Mouse (Mus musculus) kidney, embryonic 16.5 days (tissue): ENCODE data around the gene Pip4k2c. TPM values are rescaled to one million over a fixed set of nuclear protein-coding genes. Genes with fewer than 3 reads are reported as not detected.
A peak's percentile ranks its signal among the peaks of the same experiment; 100 is the strongest.
"Not testable (repeated sequence)": the region's sequence is repeated elsewhere in the genome, so short reads cannot be mapped to it uniquely, and the experiment has no call there.

Experiments
- ATAC-seq: fragments of 200-750 bp; cut with Nextera tagmentation; 2 replicates; pipeline ENCODE4 v1.8.0; 2017; ENCODE audit warnings: moderate TSS enrichment; ENCODE audit not compliant: low FRiP score, low TSS enrichment
- H3K27ac ChIP-seq: fragments of 300-500 bp; sonication (generic); 2 replicates; pipeline ENCODE4 v1.5.1; 2014; ENCODE audit warnings: low read length
- H3K27me3 ChIP-seq: fragments of 300-500 bp; sonication (generic); 2 replicates; pipeline ENCODE4 v1.6.1; 2014; ENCODE audit warnings: low read length, control low read depth, mixed read lengths; ENCODE audit not compliant: insufficient read depth
- H3K36me3 ChIP-seq: fragments of 300-500 bp; sonication (generic); 2 replicates; pipeline ENCODE4 v1.6.1; 2014; ENCODE audit warnings: low read length, control low read depth, mixed read lengths; ENCODE audit not compliant: insufficient read depth
- H3K4me1 ChIP-seq: fragments of 300-500 bp; sonication (generic); 2 replicates; pipeline ENCODE4 v1.6.1; 2014; ENCODE audit warnings: low read length, control low read depth, mixed read lengths; ENCODE audit not compliant: insufficient read depth
- H3K4me2 ChIP-seq: fragments of 300-500 bp; sonication (generic); replicated peaks from 2 replicates; pipeline ENCODE4 v1.6.1; 2014; ENCODE audit warnings: low read depth, low read length
- H3K4me3 ChIP-seq: fragments of 300-500 bp; sonication (generic); 2 replicates; pipeline ENCODE4 v1.5.1; 2014; ENCODE audit warnings: mild to moderate bottlenecking, low read length
- H3K9ac ChIP-seq: fragments of 300-500 bp; sonication (generic); replicated peaks from 2 replicates; pipeline ENCODE4 v1.6.1; 2014; ENCODE audit warnings: low read length
- H3K9me3 ChIP-seq: fragments of 300-500 bp; sonication (generic); 2 replicates; pipeline ENCODE4 v1.6.1; 2016; ENCODE audit warnings: low read length, control low read depth
- WGBS: fragments of 180-500 bp; shearing (Covaris S2); extraction: QIAGEN DNeasy Blood & Tissue Kit; methylation state at CpG from one replicate; pipeline ENCODE4 v1.1.7; 2014; 5-methylcytosine and 5-hydroxymethylcytosine counted together
- polyA plus RNA-seq: library from polyadenylated mRNA; unstranded; fragments of >200 nt; fragmentation: Nextera tagmentation; extraction: Ambion mirVana; gene quantifications from 2 replicates; pipeline ENCODE4 v1.2.1, GENCODE M21; 2015

Gene Pip4k2c
- polyA plus RNA-seq, 1 experiment from 2014 or later: 50.9 TPM

- ATAC-seq: no peak
These were observed 55.3 kb downstream of the Pip4k2c start for GRCm38 (mm10) chr10:127156089-127156488.

GRCm38 (mm10) chr10:127154652-127155051, 56.7 kb downstream of the Pip4k2c start:
- Histone ChIP-seq H3K36me3 (no peaks in the 10 kb centered on the region), H3K4me1 (0 out of 2 replicates have a peak, but pooled peaks cover 4% of the 10 kb centered on the region), H3K27me3 (no peaks in the 10 kb centered on the region), H3K9me3 (0 out of 2 replicates have a peak, but pooled peaks cover 3% of the 10 kb centered on the region), H3K4me2 (0 out of 2 replicates have a peak overlapping the region, but pooled peaks have one; percentile 21), H3K27ac (peak overlapping the region; percentile 90), H3K4me3 (no peak overlapping the region), H3K9ac (no peak overlapping the region)
- peak; percentile 75 for ATAC-seq
- WGBS: 61% methylated on average over 5 of the region's 5 CpGs

More at GRCm38 (mm10) chr10:127156089-127156488, 55.3 kb downstream of the Pip4k2c start:
- H3K27ac ChIP-seq: peak overlapping the region; percentile 40; the same call in 1 of the 2 replicates
- H3K4me2 ChIP-seq: no peak overlapping the region
- H3K9me3 ChIP-seq: 0 out of 2 replicates have a peak, but pooled peaks cover 3% of the 10 kb centered on the region
- H3K9ac ChIP-seq: no peak overlapping the region
- H3K4me1 ChIP-seq: 0 out of 2 replicates have a peak, but pooled peaks cover 4% of the 10 kb centered on the region
- H3K36me3 ChIP-seq: no peaks in the 10 kb centered on the region
- WGBS: 78% methylated on average over 1 of the region's 1 CpGs
- no peak overlapping the region for H3K4me3 ChIP-seq
- no peaks in the 10 kb centered on the region for H3K27me3 ChIP-seq

GRCm38 (mm10) chr10:127154241-127154640, 57.1 kb downstream of the Pip4k2c start:
- Histone ChIP-seq H3K4me1 (0 out of 2 replicates have a peak, but pooled peaks cover 4% of the 10 kb centered on the region), H3K4me2 (no peak overlapping the region), H3K4me3 (no peak overlapping the region), H3K36me3 (no peaks in the 10 kb centered on the region), H3K27ac (peak overlapping the region; percentile 90), H3K9me3 (0 out of 2 replicates have a peak, but pooled peaks cover 3% of the 10 kb centered on the region), H3K9ac (no peak overlapping the region), H3K27me3 (no peaks in the 10 kb centered on the region)
- WGBS: 55% methylated on average over 2 of the region's 2 CpGs
- peak; percentile 80; the same call in 1 of the 2 replicates for ATAC-seq

- Histone ChIP-seq H3K9ac (no peak overlapping the region), H3K4me1 (0 out of 2 replicates have a peak, but pooled peaks cover 4% of the 10 kb centered on the region), H3K27ac (peak overlapping the region; percentile 50; the same call in 1 of the 2 replicates), H3K36me3 (no peaks in the 10 kb centered on the region), H3K27me3 (no peaks in the 10 kb centered on the region), H3K4me3 (no peak overlapping the region), H3K4me2 (no peak overlapping the region), H3K9me3 (0 out of 2 replicates have a peak, but pooled peaks cover 3% of the 10 kb centered on the region)
- no peak for ATAC-seq
- WGBS: 92% methylated on average over 7 of the region's 7 CpGs
These were observed 58.1 kb downstream of the Pip4k2c start for GRCm38 (mm10) chr10:127153323-127153722.

GRCm38 (mm10) chr10:127152556-127152955, 58.8 kb downstream of the Pip4k2c start:
- not testable (repeated sequence) for H3K4me2 ChIP-seq, H3K27me3 ChIP-seq, H3K9me3 ChIP-seq, ATAC-seq, H3K9ac ChIP-seq, H3K27ac ChIP-seq, H3K36me3 ChIP-seq, H3K4me3 ChIP-seq, H3K4me1 ChIP-seq
- WGBS: 84% methylated on average over 10 of the region's 10 CpGs

- 84% methylated on average over 3 of the region's 3 CpGs for WGBS
- not testable (repeated sequence) for H3K4me3 ChIP-seq, H3K9me3 ChIP-seq, H3K4me2 ChIP-seq, H3K4me1 ChIP-seq, H3K27ac ChIP-seq, H3K36me3 ChIP-seq, H3K27me3 ChIP-seq, ATAC-seq, H3K9ac ChIP-seq
These were observed 60.2 kb downstream of the Pip4k2c start for GRCm38 (mm10) chr10:127151233-127151632.

GRCm38 (mm10) chr10:127150471-127150872, 60.9 kb downstream of the Pip4k2c start:
- H3K4me1 ChIP-seq: 0 out of 2 replicates have a peak, but pooled peaks cover 4% of the 10 kb centered on the region
- no peaks in the 10 kb centered on the region for H3K36me3 ChIP-seq
- no peak overlapping the region for H3K4me3 ChIP-seq
- peak overlapping the region; percentile 31 for H3K27ac ChIP-seq
- H3K27me3 ChIP-seq: no peaks in the 10 kb centered on the region
- 0 out of 2 replicates have a peak, but pooled peaks cover 3% of the 10 kb centered on the region for H3K9me3 ChIP-seq
- peak; percentile 53; the same call in 1 of the 2 replicates for ATAC-seq
- no peak overlapping the region for H3K9ac ChIP-seq
- no peak overlapping the region for H3K4me2 ChIP-seq
- WGBS: 56% methylated on average over 4 of the region's 4 CpGs

- ATAC-seq: no peak
- WGBS: 57% methylated on average over 6 of the region's 6 CpGs
These were observed 64.2 kb downstream of the Pip4k2c start for GRCm38 (mm10) chr10:127147135-127147534.

More at GRCm38 (mm10) chr10:127147135-127147534, 64.2 kb downstream of the Pip4k2c start:
- Histone ChIP-seq H3K9me3 (no peaks in the 10 kb centered on the region), H3K9ac (no peak overlapping the region), H3K27ac (peak overlapping the region; percentile 60), H3K4me1 (no peaks in the 10 kb centered on the region), H3K4me2 (no peak overlapping the region), H3K27me3 (no peaks in the 10 kb centered on the region), H3K36me3 (no peaks in the 10 kb centered on the region), H3K4me3 (no peak overlapping the region)
